Mouse (Mus musculus) lung, postnatal 0 days (tissue): ENCODE data around the gene Gm20388. TPM values are rescaled to one million over a fixed set of nuclear protein-coding genes. Genes with fewer than 3 reads are reported as not detected.
A peak's percentile ranks its signal among the peaks of the same experiment; 100 is the strongest.

Source experiments
- ATAC-seq: fragments of 200-750 bp; cut with Nextera tagmentation; 2 replicates; pipeline ENCODE4 v1.8.0; 2017; ENCODE audit warnings: moderate library complexity
- DNase-seq: peaks from one replicate; pipeline ENCODE4 v3.0.0-alpha.2; 2016; ENCODE audit warnings: low spot score
- H3K27ac ChIP-seq: fragments of 300-500 bp; sonication (generic); 2 replicates; pipeline ENCODE4 v1.5.1; 2014; ENCODE audit warnings: antibody characterized with exemption, mild to moderate bottlenecking, low read length, mixed read lengths
- H3K27me3 ChIP-seq: fragments of 300-500 bp; sonication (generic); replicated peaks from 2 replicates; pipeline ENCODE4 v1.6.1; 2014; ENCODE audit warnings: low read length, mixed read lengths; ENCODE audit not compliant: insufficient read depth
- H3K36me3 ChIP-seq: fragments of 300-500 bp; sonication (generic); 2 replicates; pipeline ENCODE4 v1.6.1; 2014; ENCODE audit warnings: low read length, mixed read lengths; ENCODE audit not compliant: insufficient read depth
- H3K4me1 ChIP-seq: fragments of 300-500 bp; sonication (generic); 2 replicates; pipeline ENCODE4 v1.6.1; 2014; ENCODE audit warnings: antibody characterized with exemption, low read depth, low read length, mixed read lengths; ENCODE audit not compliant: insufficient read depth
- H3K4me2 ChIP-seq: fragments of 300-500 bp; sonication (generic); replicated peaks from 2 replicates; pipeline ENCODE4 v1.6.1; 2014; ENCODE audit warnings: low read depth, mild to moderate bottlenecking, low read length, moderate library complexity, mixed read lengths
- H3K4me3 ChIP-seq: fragments of 300-500 bp; sonication (generic); 2 replicates; pipeline ENCODE4 v1.5.1; 2014; ENCODE audit warnings: low read depth, low read length
- H3K9ac ChIP-seq: fragments of 300-500 bp; sonication (generic); replicated peaks from 2 replicates; pipeline ENCODE4 v1.6.1; 2014; ENCODE audit warnings: low read depth, mild to moderate bottlenecking
- H3K9me3 ChIP-seq: fragments of 300-500 bp; sonication (generic); 2 replicates; pipeline ENCODE4 v1.6.1; 2016; ENCODE audit warnings: low read length, mixed read lengths
- CTCF ChIP-seq: IDR thresholded peaks from 2 replicates; pipeline ENCODE4 v1.5.1; 2016; ENCODE audit warnings: antibody characterized with exemption, mild to moderate bottlenecking
- EP300 ChIP-seq: IDR thresholded peaks from 2 replicates; pipeline ENCODE4 v1.6.1; 2016; ENCODE audit warnings: antibody characterized with exemption, mild to moderate bottlenecking, control low read depth
- WGBS: fragments of 180-500 bp; shearing (Covaris S2); extraction: QIAGEN DNeasy Blood & Tissue Kit; methylation state at CpG from one replicate; pipeline ENCODE4 v1.1.7; 2014; 5-methylcytosine and 5-hydroxymethylcytosine counted together
- polyA plus RNA-seq: library from polyadenylated mRNA; unstranded; fragments of >200 nt; fragmentation: Nextera tagmentation; extraction: Ambion mirVana; gene quantifications from 2 replicates; pipeline ENCODE4 v1.2.1, GENCODE M21; 2015

The Gm20388 gene
- polyA plus RNA-seq, 1 experiment from 2014 or later, result not detected

GRCm38 (mm10) chr8:120746007-120746701, 835.5 kb downstream of the Gm20388 start:
- WGBS, result 85% methylated on average over 18 of the region's 18 CpGs
- Histone ChIP-seq H3K27ac (no peak overlapping the region), H3K9me3 (no peaks in the 10 kb centered on the region), H3K4me1 (peaks cover 22% of the 10 kb centered on the region), H3K36me3 (0 out of 2 replicates have a peak, but pooled peaks cover 4% of the 10 kb centered on the region), H3K27me3 (no peaks in the 10 kb centered on the region), H3K4me3 (no peak overlapping the region), H3K9ac (no peak overlapping the region), H3K4me2 (no peak overlapping the region)
- ATAC-seq (no peak), DNase-seq (no peak)
- no peak for TF ChIP-seq CTCF
- no peak for TF ChIP-seq EP300

- WGBS, result 81% methylated on average over 7 of the region's 7 CpGs
- H3K4me1 ChIP-seq, result peaks cover 26% of the 10 kb centered on the region
- H3K9ac ChIP-seq, result no peak overlapping the region
- TF ChIP-seq EP300 (no peak), CTCF (no peak)
- no peaks in the 10 kb centered on the region for H3K27me3 ChIP-seq
- no peaks in the 10 kb centered on the region for H3K9me3 ChIP-seq
- no peak overlapping the region for H3K4me2 ChIP-seq
- 0 out of 2 replicates have a peak, but pooled peaks cover 4% of the 10 kb centered on the region for H3K36me3 ChIP-seq
- H3K4me3 ChIP-seq, result no peak overlapping the region
- no peak for ATAC-seq
- H3K27ac ChIP-seq, result no peak overlapping the region
- no peak for DNase-seq
Measured at GRCm38 (mm10) chr8:120747286-120747685, 836.6 kb downstream of the Gm20388 start.

GRCm38 (mm10) chr8:120750616-120751015, 840.0 kb downstream of the Gm20388 start:
- Histone ChIP-seq H3K4me2 (no peak overlapping the region), H3K9ac (no peak overlapping the region), H3K36me3 (no peaks in the 10 kb centered on the region), H3K27me3 (no peaks in the 10 kb centered on the region), H3K4me1 (peaks cover 6% of the 10 kb centered on the region; the same call in 1 of the 2 replicates), H3K4me3 (no peak overlapping the region), H3K27ac (no peak overlapping the region), H3K9me3 (no peaks in the 10 kb centered on the region)
- 83% methylated on average over 9 of the region's 9 CpGs for WGBS
- ATAC-seq (no peak), DNase-seq (no peak)
- TF ChIP-seq CTCF (no peak), EP300 (no peak)

- Histone ChIP-seq H3K27ac (no peak overlapping the region), H3K36me3 (no peaks in the 10 kb centered on the region), H3K4me3 (no peak overlapping the region), H3K9me3 (no peaks in the 10 kb centered on the region), H3K9ac (no peak overlapping the region), H3K4me1 (peaks cover 6% of the 10 kb centered on the region; the same call in 1 of the 2 replicates), H3K4me2 (peak overlapping the region; percentile 22; the same call in 1 of the 2 replicates), H3K27me3 (no peaks in the 10 kb centered on the region)
- 63% methylated on average over 21 of the region's 21 CpGs for WGBS
- TF ChIP-seq EP300, result no peak
- TF ChIP-seq CTCF, result peak; percentile 37
- ATAC-seq (no peak), DNase-seq (no peak)
Measured at GRCm38 (mm10) chr8:120751226-120752081, 840.8 kb downstream of the Gm20388 start.

GRCm38 (mm10) chr8:120752082-120752452, 841.4 kb downstream of the Gm20388 start:
- H3K27ac ChIP-seq, result no peak overlapping the region
- TF ChIP-seq CTCF (no peak), EP300 (peak; percentile 73)
- peak; percentile 85 for ATAC-seq
- H3K4me3 ChIP-seq, result no peak overlapping the region
- H3K4me1 ChIP-seq, result peaks cover 6% of the 10 kb centered on the region; the same call in 1 of the 2 replicates
- WGBS, result under 1% methylated on average over 12 of the region's 12 CpGs
- H3K27me3 ChIP-seq, result no peaks in the 10 kb centered on the region
- no peaks in the 10 kb centered on the region for H3K36me3 ChIP-seq
- no peaks in the 10 kb centered on the region for H3K9me3 ChIP-seq
- peak overlapping the region; percentile 22; the same call in 1 of the 2 replicates for H3K4me2 ChIP-seq
- H3K9ac ChIP-seq, result no peak overlapping the region
- DNase-seq, result peak; percentile 87

- WGBS, result 93% methylated on average over 22 of the region's 22 CpGs
- Histone ChIP-seq H3K4me1 (peaks cover 6% of the 10 kb centered on the region; the same call in 1 of the 2 replicates), H3K4me3 (no peak overlapping the region), H3K9me3 (no peaks in the 10 kb centered on the region), H3K4me2 (no peak overlapping the region), H3K36me3 (no peaks in the 10 kb centered on the region), H3K27ac (no peak overlapping the region), H3K9ac (no peak overlapping the region), H3K27me3 (no peaks in the 10 kb centered on the region)
- no peak for DNase-seq
- TF ChIP-seq CTCF (no peak), EP300 (no peak)
- no peak for ATAC-seq
Measured at GRCm38 (mm10) chr8:120753476-120753875, 842.8 kb downstream of the Gm20388 start.
